Mouse (Mus musculus) limb, embryonic 14.5 days (tissue): ENCODE measurements around the gene Gal3st4. TPM values are rescaled to one million over a fixed set of nuclear protein-coding genes. Genes with fewer than 3 reads are reported as not detected.

ENCODE experiments used
- ATAC-seq: fragments of 200-750 bp; cut with Nextera tagmentation; 2 replicates; pipeline ENCODE4 v1.8.0; 2017; ENCODE audit warnings: low read depth, moderate number of reproducible peaks, moderate TSS enrichment; ENCODE audit not compliant: low FRiP score
- DNase-seq: peaks from one replicate; pipeline ENCODE4 v3.0.0-alpha.2; 2015; ENCODE audit warnings: low spot score
- H3K27ac ChIP-seq: fragments of 300-500 bp; sonication (generic); replicated peaks from 2 replicates; pipeline ENCODE4 v1.5.1; 2014; ENCODE audit warnings: low read depth, mild to moderate bottlenecking, low read length, moderate library complexity, mixed read lengths
- H3K27me3 ChIP-seq: fragments of 300-500 bp; sonication (generic); 2 replicates; pipeline ENCODE4 v1.6.1; 2014; ENCODE audit warnings: low read length, mixed read lengths; ENCODE audit not compliant: control insufficient read depth, insufficient read depth
- H3K36me3 ChIP-seq: fragments of 300-500 bp; sonication (generic); 2 replicates; pipeline ENCODE4 v1.6.1; 2014; ENCODE audit warnings: mild to moderate bottlenecking, low read length, moderate library complexity, mixed read lengths; ENCODE audit not compliant: control insufficient read depth, insufficient read depth
- H3K4me1 ChIP-seq: fragments of 300-500 bp; sonication (generic); 2 replicates; pipeline ENCODE4 v1.6.1; 2014; ENCODE audit warnings: antibody characterized with exemption, low read length, mixed read lengths; ENCODE audit not compliant: control insufficient read depth, insufficient read depth
- H3K4me2 ChIP-seq: fragments of 300-500 bp; sonication (generic); replicated peaks from 2 replicates; pipeline ENCODE4 v1.6.1; 2014; ENCODE audit warnings: low read depth, mild to moderate bottlenecking, low read length, moderate library complexity; ENCODE audit not compliant: severe bottlenecking
- H3K4me3 ChIP-seq: fragments of 300-500 bp; sonication (generic); replicated peaks from 2 replicates; pipeline ENCODE4 v1.5.1; 2014; ENCODE audit warnings: low read length
- H3K9ac ChIP-seq: fragments of 300-500 bp; sonication (generic); 2 replicates; pipeline ENCODE4 v1.6.1; 2014; ENCODE audit warnings: mild to moderate bottlenecking, low read depth, low read length, moderate library complexity; ENCODE audit not compliant: severe bottlenecking
- H3K9me3 ChIP-seq: fragments of 300-500 bp; sonication (generic); 2 replicates; pipeline ENCODE4 v1.6.1; 2016; ENCODE audit warnings: low read length; ENCODE audit not compliant: control insufficient read depth
- POLR2A ChIP-seq: fragments of 200-500 bp; IDR thresholded peaks from 2 replicates; pipeline ENCODE4 v1.8.0; 2012; ENCODE audit warnings: inconsistent platforms, mild to moderate bottlenecking, moderate library complexity, borderline replicate concordance; ENCODE audit not compliant: insufficient read depth, insufficient read length; ENCODE audit errors: extremely low read depth
- WGBS: fragments of 180-500 bp; shearing (Covaris S2); extraction: QIAGEN DNeasy Blood & Tissue Kit; methylation state at CpG from one replicate; pipeline ENCODE4 v1.1.7; 2014; 5-methylcytosine and 5-hydroxymethylcytosine counted together
- polyA plus RNA-seq, 2 experiments: library from polyadenylated mRNA; depleted of rRNA in 1 of 2; stranded (reverse) in 1 of 2; unstranded in 1 of 2; fragments of >200 nt; fragmentation: Nextera tagmentation in 1 of 2; extraction: Ambion mirVana in 1 of 2; gene quantifications; 2 replicates each; pipeline versions ENCODE4 v1.2.1 to v1.2.3; 2012 to 2014

Gene Gal3st4
- polyA plus RNA-seq, 2 experiments: 1.9 to 3.7 TPM

DNA sequence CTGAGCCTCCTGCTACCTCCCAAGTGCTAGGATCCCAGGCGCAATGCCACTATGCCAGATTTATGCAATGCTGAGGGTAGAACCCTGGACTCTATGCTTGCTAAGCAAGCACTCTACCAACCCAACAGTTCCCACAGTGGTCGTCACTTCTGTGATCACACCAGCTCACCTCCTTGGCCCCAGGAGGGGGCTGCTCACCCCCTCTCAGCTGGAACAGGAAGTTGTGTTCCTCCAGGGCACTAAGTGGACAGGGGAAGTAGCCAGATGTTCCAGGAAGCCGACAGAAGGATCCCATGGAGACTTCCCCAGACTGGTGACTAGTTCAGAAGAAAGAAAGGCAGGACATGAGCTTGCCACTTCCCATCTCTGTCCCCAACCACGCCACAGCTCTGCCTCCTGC lies 10.6 kb downstream of the Gal3st4 start:
- H3K27ac ChIP-seq: no peak overlapping the region
- TF ChIP-seq POLR2A: no peak
- peaks cover 13% of the 10 kb centered on the region for H3K4me1 ChIP-seq
- no peak overlapping the region for H3K4me2 ChIP-seq
- DNase-seq (no peak), ATAC-seq (no peak)
- H3K27me3 ChIP-seq: no peaks in the 10 kb centered on the region
- peaks cover 47% of the 10 kb centered on the region for H3K36me3 ChIP-seq
- H3K9me3 ChIP-seq: no peaks in the 10 kb centered on the region
- WGBS: 72% methylated on average over 4 of the region's 4 CpGs
- no peak overlapping the region for H3K4me3 ChIP-seq
- H3K9ac ChIP-seq: no peak overlapping the region

DNA sequence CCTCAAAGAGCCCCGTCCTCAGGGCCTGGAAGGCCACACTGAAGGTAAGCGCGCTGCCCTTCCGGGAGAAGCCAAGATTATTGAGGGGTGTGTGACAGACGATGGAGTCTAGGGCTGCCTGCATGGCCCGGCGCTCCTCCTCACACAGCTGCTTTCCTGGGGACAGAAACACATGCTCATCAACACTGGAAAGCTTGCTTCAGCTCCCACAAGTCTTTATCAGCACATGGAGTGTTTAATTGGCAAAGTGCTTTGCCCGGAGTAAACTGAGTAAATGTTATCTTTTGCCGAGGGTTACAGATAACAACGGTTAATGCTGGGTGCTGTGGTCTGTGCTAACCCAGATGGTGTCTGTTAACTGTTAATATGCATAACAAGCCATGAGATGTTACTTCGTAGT lies 11.8 kb downstream of the Gal3st4 start:
- Histone ChIP-seq H3K4me1 (peaks cover 19% of the 10 kb centered on the region), H3K27ac (no peak overlapping the region), H3K9me3 (no peaks in the 10 kb centered on the region), H3K27me3 (no peaks in the 10 kb centered on the region), H3K9ac (no peak overlapping the region), H3K4me2 (no peak overlapping the region), H3K4me3 (no peak overlapping the region), H3K36me3 (peaks cover 47% of the 10 kb centered on the region)
- ATAC-seq (no peak), DNase-seq (no peak)
- WGBS: 89% methylated on average over 11 of the region's 11 CpGs
- TF ChIP-seq POLR2A: no peak

DNA sequence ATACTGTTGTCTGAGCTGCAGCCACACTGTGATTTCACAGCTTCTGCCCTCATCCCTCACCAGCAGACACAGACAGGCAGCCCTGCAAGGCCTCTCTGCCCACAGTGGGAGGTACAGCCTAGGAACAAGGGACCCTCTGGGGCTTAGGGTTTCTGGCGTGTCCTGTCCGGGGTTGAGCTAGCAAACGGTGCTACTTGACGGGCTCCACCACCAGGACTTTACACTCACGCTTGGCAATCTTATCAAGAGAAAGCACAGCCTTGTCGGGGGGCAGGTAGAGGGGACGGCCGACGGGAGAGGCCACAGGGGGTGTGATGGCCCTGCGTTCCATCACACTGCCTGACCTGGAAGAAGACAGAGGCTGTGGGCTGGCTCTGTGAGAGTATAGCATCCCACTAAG lies 12.6 kb downstream of the Gal3st4 start:
- peak; percentile 2 for DNase-seq
- no peak overlapping the region for H3K9ac ChIP-seq
- ATAC-seq: no peak
- H3K4me2 ChIP-seq: no peak overlapping the region
- H3K4me3 ChIP-seq: no peak overlapping the region
- peaks cover 20% of the 10 kb centered on the region for H3K4me1 ChIP-seq
- WGBS: 90% methylated on average over 10 of the region's 10 CpGs
- TF ChIP-seq POLR2A: no peak
- H3K27ac ChIP-seq: no peak overlapping the region
- peaks cover 47% of the 10 kb centered on the region for H3K36me3 ChIP-seq
- no peaks in the 10 kb centered on the region for H3K27me3 ChIP-seq
- H3K9me3 ChIP-seq: no peaks in the 10 kb centered on the region

GRCm38 (mm10) chr5:138258993-138259392 lies 13.6 kb downstream of the Gal3st4 start:
- H3K27ac ChIP-seq: no peak overlapping the region
- DNase-seq (no peak), ATAC-seq (no peak)
- H3K4me1 ChIP-seq: peaks cover 19% of the 10 kb centered on the region
- no peaks in the 10 kb centered on the region for H3K27me3 ChIP-seq
- no peak for TF ChIP-seq POLR2A
- H3K4me3 ChIP-seq: no peak overlapping the region
- H3K36me3 ChIP-seq: peaks cover 47% of the 10 kb centered on the region
- no peak overlapping the region for H3K4me2 ChIP-seq
- no peaks in the 10 kb centered on the region for H3K9me3 ChIP-seq
- no peak overlapping the region for H3K9ac ChIP-seq
- WGBS: 51% methylated on average over 7 of the region's 7 CpGs

DNA sequence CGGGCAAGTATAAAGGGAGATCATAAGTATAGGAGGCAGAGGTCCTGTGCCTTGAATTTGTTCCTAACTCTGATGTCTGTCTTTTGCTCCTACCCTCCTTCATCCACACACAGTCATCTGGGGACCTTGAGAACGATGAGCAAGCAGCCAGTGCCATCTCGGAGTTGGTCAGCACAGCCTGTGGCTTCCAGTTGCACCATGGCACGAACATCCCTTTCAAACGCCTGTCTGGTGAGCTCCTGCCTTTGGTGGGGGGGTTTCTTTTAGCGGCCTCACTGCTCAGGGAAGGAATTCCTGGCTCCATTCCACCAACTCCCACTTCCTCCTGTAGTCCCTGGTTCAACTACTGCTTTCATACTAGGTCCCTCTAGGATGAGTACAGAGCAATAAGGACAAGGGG lies 14.1 kb downstream of the Gal3st4 start:
- no peak for ATAC-seq
- Histone ChIP-seq H3K4me2 (no peak overlapping the region), H3K4me1 (peaks cover 19% of the 10 kb centered on the region), H3K27ac (no peak overlapping the region), H3K36me3 (peaks cover 47% of the 10 kb centered on the region), H3K4me3 (no peak overlapping the region), H3K27me3 (no peaks in the 10 kb centered on the region), H3K9ac (no peak overlapping the region), H3K9me3 (no peaks in the 10 kb centered on the region)
- TF ChIP-seq POLR2A: no peak
- 83% methylated on average over 6 of the region's 6 CpGs for WGBS
- peak; percentile 4 for DNase-seq

- H3K9me3 ChIP-seq: no peaks in the 10 kb centered on the region
- H3K27ac ChIP-seq: no peak overlapping the region
- ATAC-seq (no peak), DNase-seq (peak; percentile 2)
- H3K4me3 ChIP-seq: no peak overlapping the region
- no peak overlapping the region for H3K9ac ChIP-seq
- H3K4me2 ChIP-seq: no peak overlapping the region
- H3K4me1 ChIP-seq: peaks cover 18% of the 10 kb centered on the region
- H3K36me3 ChIP-seq: peaks cover 47% of the 10 kb centered on the region
- TF ChIP-seq POLR2A: no peak
- WGBS: 81% methylated on average over 3 of the region's 3 CpGs
- H3K27me3 ChIP-seq: no peaks in the 10 kb centered on the region
Measured at GRCm38 (mm10) chr5:138258078-138258477, 14.6 kb downstream of the Gal3st4 start.
